In genomic region chr9:16501990-16502672, GRCm38 (mm10) we compare ENCODE assay signal across 8 mouse cellular contexts. TPM values are rescaled to one million over a fixed set of nuclear protein-coding genes. Genes with fewer than 3 reads are reported as not detected.
DNase-seq lines count a peak whose midpoint lies in the region; ATAC-seq and TF ChIP-seq lines count a peak whose summit lies in the region.

No protein-coding gene starts in this region.

- no peaks in the 10 kb centered on the region for H3K9me3 ChIP-seq in kidney, embryonic 16.5 days (ENCODE audit: low read length)
- no peaks in the 10 kb centered on the region for H3K9me3 ChIP-seq in embryonic facial prominence, embryonic 10.5 days
- H3K9me3 ChIP-seq in heart, embryonic 13.5 days, result no peaks in the 10 kb centered on the region

- H3K4me2 ChIP-seq in kidney, embryonic 16.5 days (replicated peaks; ENCODE audit: low read depth, low read length), result peak overlapping the region; percentile 96
- peak overlapping the region; percentile 97 for H3K4me2 ChIP-seq in heart, embryonic 13.5 days

- H3K36me3 ChIP-seq in kidney, embryonic 16.5 days (ENCODE audit: insufficient read depth, low read length), result no peaks in the 10 kb centered on the region
- H3K36me3 ChIP-seq in embryonic facial prominence, embryonic 10.5 days (replicated peaks), result no peaks in the 10 kb centered on the region
- no peaks in the 10 kb centered on the region for H3K36me3 ChIP-seq in heart, embryonic 13.5 days

- H3K9ac ChIP-seq in kidney, embryonic 16.5 days (replicated peaks; ENCODE audit: low read length), result peak overlapping the region; percentile 70
- H3K9ac ChIP-seq in heart, embryonic 13.5 days, result peak overlapping the region; percentile 80

- no peak for TF ChIP-seq POLR2A in lung, adult 2 months (IDR thresholded peaks at IDR 0.05; ENCODE audit: borderline replicate concordance, extremely low read depth, low read depth, low read length)

- no peak for DNase-seq in kidney, adult 9 months
- DNase-seq in embryonic facial prominence, embryonic 10.5 days (ENCODE audit: low spot score), result peak; percentile 83
- peak; percentile 69 for DNase-seq in layer of hippocampus, adult 9-11 months
- DNase-seq in lung, adult 2 months, result no peak
- peak; percentile 61 for DNase-seq in ovary, postnatal 36 days (ENCODE audit: low spot score)
- no peak for DNase-seq in thymus, postnatal 25 days

- H3K4me1 ChIP-seq in kidney, embryonic 16.5 days (ENCODE audit: insufficient read depth, low read length), result peaks cover 14% of the 10 kb centered on the region
- peaks cover 43% of the 10 kb centered on the region for H3K4me1 ChIP-seq in embryonic facial prominence, embryonic 10.5 days
- peaks cover 26% of the 10 kb centered on the region for H3K4me1 ChIP-seq in heart, embryonic 13.5 days
- no peaks in the 10 kb centered on the region; the same call in 1 of the 2 replicates for H3K4me1 ChIP-seq in lung, adult 2 months (ENCODE audit: control insufficient read depth, insufficient read depth, low read length)

- no peak for TF ChIP-seq CTCF in lung, adult 2 months (IDR thresholded peaks at IDR 0.05; ENCODE audit: insufficient read depth, low read length)

- H3K4me3 ChIP-seq in kidney, embryonic 16.5 days (ENCODE audit: low read length), result peak overlapping the region; percentile 70
- H3K4me3 ChIP-seq in embryonic facial prominence, embryonic 10.5 days, result peak overlapping the region; percentile 73
- H3K4me3 ChIP-seq in heart, embryonic 13.5 days, result peak overlapping the region; percentile 67
- peak overlapping the region; percentile 48 for H3K4me3 ChIP-seq in lung, adult 2 months (replicated peaks; ENCODE audit: extremely low read depth, low read depth, low read length)

- H3K27me3 ChIP-seq in kidney, embryonic 16.5 days (ENCODE audit: insufficient read depth, low read length), result peaks cover 17% of the 10 kb centered on the region
- H3K27me3 ChIP-seq in embryonic facial prominence, embryonic 10.5 days (replicated peaks; ENCODE audit: low read depth, poor library complexity, severe bottlenecking), result peaks cover 25% of the 10 kb centered on the region
- H3K27me3 ChIP-seq in heart, embryonic 13.5 days (replicated peaks), result peaks cover 49% of the 10 kb centered on the region

- peak; percentile 81 for ATAC-seq in kidney, embryonic 16.5 days (ENCODE audit: low FRiP score, low TSS enrichment)
- peak; percentile 51 for ATAC-seq in heart, embryonic 13.5 days (ENCODE audit: extremely low read depth, insufficient number of reproducible peaks, low FRiP score, low TSS enrichment)

- WGBS in kidney, embryonic 16.5 days, result 0% methylated on average over 47 of the region's 52 CpGs
- under 1% methylated on average over 52 of the region's 52 CpGs for WGBS in embryonic facial prominence, embryonic 10.5 days
- WGBS in heart, embryonic 13.5 days, result 1% methylated on average over 42 of the region's 52 CpGs
- under 1% methylated on average over 46 of the region's 52 CpGs for WGBS in lung, adult 2 months

- 0 out of 2 replicates have a peak overlapping the region, but pooled peaks have one; percentile 39 for H3K27ac ChIP-seq in kidney, embryonic 16.5 days (ENCODE audit: low read length)
- H3K27ac ChIP-seq in embryonic facial prominence, embryonic 10.5 days (replicated peaks), result peak overlapping the region; percentile 90
- peak overlapping the region; percentile 70 for H3K27ac ChIP-seq in heart, embryonic 13.5 days (replicated peaks)

RNA-seq across cellular contexts. Expression of gene Fat3, which starts 1.0 kb away (rescaled TPM):
- polyA plus RNA-seq in kidney, embryonic 16.5 days (2015; fragmentation: Nextera tagmentation; extraction: Ambion mirVana), result 3.3 and 4.0 TPM in 2 replicates
- polyA plus RNA-seq in embryonic facial prominence, embryonic 10.5 days (2016; fragmentation: Nextera tagmentation; extraction: Ambion mirVana), result 2.8 and 3.4 TPM in 2 replicates
- 0.80 and 1.1 TPM in 2 replicates for polyA plus RNA-seq in heart, embryonic 13.5 days (2015; fragmentation: Nextera tagmentation; extraction: Ambion mirVana)
- polyA plus RNA-seq in lung, adult 2 months (2012; rRNA removed), result 2.1 and 2.7 TPM in 2 replicates

Comparison
In these comparisons a context has a peak if more than half of its experiments do, and no peak if none do; other contexts are left out.
1. H3K27ac ChIP-seq: peak in every context shown above with its lines; median percentile 90 in embryonic facial prominence, embryonic 10.5 days; 70 in heart, embryonic 13.5 days; 39 in kidney, embryonic 16.5 days.
2. DNase-seq: peak in embryonic facial prominence, embryonic 10.5 days (single experiment), layer of hippocampus, adult 9-11 months (single experiment) and ovary, postnatal 36 days (single experiment); none in kidney, adult 9 months (single experiment), lung, adult 2 months (single experiment) and thymus, postnatal 25 days (single experiment).
3. Peak in every context shown above with its lines, with median percentiles within 50 percentile points of each other: H3K4me3 ChIP-seq.